Mouse (Mus musculus): ENCODE data around the gene Zfyve28.
A peak's percentile ranks its signal among the peaks of the same experiment; 100 is the strongest.

Zfyve28 gene

DNA sequence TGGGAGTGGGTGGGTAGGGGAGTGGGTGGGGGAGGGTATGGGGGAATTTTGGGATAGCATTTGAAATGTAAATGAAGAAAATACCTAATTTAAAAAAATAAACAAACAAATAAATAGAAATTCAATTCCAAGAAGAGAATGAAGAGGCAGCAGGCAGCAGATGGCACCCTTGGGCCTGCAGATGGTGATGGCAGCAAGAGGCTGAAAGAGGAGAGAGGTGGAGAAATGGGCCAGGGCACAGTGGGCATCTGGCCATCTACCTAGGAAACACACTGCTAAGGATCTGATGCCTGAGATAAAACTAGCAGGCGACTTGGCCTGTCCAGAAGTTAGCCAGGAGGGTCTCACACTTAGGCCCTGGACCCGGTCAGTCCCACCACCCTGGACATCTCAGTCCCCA lies 83.3 kb downstream of the Zfyve28 start:
- no peak for DNase-seq

DNA sequence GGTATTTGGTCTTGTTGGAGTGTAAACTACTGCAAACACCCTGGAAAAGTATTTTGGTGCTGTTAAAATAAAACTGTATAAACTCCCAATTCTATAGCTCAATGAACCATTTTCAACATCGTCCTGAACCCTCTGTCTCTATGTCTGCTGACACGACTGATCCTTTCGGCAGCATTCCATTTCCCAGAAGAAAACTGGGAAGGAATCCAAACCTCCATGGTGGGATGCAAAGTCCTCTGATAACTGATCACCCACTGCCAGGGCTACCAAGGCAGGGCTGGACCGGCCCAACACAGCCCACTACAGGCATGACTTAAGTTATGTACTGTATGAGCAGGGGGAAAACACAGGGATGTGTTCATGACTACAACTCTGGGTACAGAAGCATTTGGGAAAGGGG lies 86.2 kb downstream of the Zfyve28 start:
- no peak for DNase-seq

DNA sequence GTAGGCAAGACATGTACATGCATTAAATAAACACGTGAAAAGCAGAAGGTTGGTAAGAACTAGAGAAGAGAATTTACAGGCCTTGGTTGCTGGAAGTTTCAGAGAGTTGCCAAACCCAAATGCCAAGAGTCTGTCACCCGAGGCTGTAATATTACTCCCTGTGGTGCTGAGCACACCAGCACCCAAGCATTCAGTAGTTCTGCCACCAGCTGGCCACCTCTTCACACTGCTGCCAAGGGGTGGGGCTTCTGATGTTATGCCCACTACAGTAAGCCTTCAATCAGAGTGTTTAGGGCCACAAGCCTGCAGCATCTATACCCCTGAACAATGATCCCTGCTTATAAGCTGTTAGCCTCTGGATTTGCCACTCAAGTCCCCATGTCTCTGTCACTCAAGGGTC lies 86.9 kb downstream of the Zfyve28 start:
- peak; percentile 56 to 69 for DNase-seq

DNA sequence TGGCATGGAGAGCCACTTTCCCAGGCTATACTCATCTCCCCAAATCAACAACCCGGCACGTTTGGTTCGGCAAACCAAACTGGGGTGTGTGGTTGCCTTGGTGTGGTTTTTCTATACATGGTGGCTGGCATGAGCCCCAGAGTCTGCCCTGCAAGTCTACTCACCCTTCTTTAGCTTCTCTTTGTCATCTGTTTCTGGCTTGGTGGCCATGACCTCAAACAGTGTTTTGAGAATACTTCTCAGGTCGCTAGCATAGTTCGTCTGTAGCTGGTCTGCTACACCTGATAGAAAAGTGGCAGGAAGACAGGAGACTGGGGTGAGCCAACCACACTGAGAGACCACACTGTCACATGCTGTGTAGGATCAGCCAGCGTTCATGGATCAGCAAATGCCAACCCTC lies 89.6 kb downstream of the Zfyve28 start:
- no peak for DNase-seq

DNA sequence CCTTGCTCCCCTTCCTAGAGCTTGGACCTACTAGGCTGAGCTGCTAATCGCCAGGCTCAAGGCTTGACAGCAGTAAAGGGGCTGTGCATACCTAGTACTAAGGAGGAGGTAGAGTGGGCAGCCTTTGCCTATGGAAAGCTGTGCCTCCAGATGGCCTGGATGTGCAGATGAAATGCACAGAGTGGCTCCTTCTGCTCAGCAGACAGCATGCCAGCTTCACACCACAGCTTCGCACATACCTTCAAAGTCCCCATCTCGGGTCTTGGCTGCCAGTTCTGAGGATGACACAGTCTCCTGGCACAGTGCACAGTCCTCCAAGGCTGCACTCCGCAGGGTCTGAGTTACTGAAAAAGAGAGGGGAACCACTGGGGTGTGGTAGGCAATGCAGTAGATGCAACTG lies 91.0 kb downstream of the Zfyve28 start:
- DNase-seq: no peak

DNA sequence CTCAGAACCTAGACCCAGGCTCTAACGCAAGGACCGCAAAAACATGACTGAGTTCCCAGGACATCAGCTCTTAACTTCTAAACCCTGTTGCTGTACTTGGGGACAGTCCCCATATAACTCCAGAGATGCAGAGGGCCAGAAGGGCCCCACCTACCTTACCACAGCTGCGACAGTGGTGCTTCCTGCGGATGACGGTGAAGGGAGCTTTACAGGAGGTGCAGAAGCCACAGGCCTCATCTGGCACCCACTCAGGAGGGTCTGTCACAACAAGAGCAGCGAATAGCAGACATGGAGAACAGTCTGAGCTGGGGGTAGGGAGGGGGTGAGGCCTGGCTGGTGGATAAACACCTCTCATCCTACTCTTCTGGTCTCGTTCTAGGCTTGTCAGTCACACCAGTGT lies 91.8 kb downstream of the Zfyve28 start:
- DNase-seq: peak in 1 of 2 experiments; percentile 36

DNA sequence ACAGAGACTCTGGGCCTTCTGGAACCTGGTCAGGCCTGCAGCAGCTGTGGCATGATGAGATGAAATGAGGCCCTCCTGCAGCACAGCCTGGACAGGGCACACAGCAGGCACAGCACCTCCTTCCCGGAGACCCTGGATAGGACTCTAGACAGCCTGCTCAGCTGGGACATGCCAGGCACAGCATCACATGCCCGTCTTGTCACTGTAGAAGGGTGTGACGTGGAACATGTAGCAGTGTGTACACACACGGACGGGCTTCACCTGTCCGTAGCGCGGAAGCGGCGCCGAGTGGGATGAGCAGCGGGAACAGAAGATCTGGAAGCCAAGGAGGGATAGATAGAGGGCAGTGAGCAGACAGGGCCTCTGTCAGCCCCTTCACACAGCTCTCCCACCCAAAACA lies 92.5 kb downstream of the Zfyve28 start:
- DNase-seq: no peak

DNA sequence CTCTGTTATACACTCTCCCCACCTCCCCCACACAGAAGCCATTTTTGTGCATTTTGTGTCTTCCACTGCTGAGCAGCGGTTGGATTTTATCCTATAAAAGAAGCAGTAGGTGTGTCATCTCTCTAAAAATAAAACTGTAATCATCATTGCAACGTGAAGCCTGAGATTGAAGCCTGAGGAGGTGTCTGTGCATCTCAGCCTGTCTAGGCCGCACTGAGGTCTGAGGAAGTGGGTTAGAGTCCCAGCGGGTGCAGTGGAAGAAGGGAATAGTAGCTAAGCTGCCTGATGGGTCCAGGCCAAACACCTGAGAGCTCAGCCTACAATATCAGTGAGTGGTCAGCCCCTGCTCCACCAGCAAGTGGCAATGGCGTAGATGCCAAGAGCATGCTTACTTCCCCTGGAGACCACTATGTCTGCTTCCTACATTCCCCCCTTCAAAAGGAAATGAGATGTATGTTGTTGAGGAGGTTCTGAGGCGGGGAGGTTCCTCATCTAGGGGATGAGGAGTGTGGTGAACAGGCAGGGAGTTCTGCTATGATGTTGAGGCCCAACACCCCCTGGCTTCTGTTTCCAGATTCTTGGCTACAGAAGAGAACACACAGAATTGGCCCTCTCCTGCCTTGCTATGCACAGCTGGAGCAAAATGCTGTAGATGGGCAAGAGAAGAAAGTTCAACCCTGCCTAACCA lies 93.1 kb downstream of the Zfyve28 start:
- DNase-seq: no peak

DNA sequence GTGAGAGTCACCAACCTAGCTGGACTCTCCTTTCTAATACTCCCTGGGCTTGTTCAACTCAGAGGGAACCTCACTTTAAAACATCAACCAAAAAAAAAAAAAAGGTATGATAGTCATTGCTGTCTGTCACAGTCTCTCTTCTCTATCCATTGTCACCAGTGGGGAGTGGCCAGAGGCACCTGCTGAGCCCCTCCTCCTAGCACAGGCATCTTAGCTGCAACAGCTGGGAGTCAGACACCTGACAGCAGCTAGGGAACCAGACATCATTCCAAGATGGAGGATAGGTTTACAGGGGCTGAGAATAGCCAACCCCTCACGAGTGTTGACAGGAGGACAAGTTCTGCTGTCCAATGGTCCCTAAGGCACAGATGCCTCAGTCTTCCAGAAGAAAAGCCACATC lies 93.8 kb downstream of the Zfyve28 start:
- DNase-seq: no peak

DNA sequence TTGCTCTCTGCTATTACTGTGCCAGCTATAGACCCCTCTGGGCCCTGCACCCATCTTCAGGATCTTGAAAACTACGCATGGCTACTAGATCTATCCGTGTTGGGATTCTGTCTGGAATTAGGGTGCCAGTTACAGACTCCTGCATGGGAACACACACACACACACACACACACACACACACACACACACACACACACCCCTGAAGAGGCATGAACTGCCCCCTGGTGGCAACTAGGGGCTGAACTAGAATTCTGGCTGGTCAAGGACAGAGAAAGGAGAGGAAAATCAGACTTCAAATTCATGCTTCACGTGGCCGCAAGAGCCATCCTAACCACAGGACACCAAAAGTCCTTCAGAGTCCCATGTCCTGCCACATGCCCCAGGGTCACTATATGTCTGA lies 96.4 kb downstream of the Zfyve28 start:
- peak in 1 of 2 experiments; percentile 50 for DNase-seq

DNA sequence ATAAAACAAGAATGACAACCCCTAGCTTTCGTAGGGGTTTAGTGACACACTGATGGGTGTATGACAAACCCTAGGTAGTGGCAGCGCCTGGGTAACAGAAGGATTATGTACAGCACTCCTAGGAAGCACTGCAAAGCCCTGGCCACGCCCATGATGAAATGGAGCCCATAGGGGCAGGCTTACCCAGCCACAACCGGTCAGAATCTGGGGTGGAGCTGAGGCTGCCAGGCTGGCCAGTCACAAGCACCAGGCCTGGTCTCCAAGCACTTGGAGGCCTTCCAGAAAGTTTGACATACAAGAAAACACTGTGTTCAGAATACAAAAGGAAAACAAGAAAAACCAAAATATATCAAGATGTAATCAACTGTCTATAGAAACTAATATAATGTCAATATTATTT lies 97.2 kb downstream of the Zfyve28 start:
- peak; percentile 86 to 91 for DNase-seq

DNA sequence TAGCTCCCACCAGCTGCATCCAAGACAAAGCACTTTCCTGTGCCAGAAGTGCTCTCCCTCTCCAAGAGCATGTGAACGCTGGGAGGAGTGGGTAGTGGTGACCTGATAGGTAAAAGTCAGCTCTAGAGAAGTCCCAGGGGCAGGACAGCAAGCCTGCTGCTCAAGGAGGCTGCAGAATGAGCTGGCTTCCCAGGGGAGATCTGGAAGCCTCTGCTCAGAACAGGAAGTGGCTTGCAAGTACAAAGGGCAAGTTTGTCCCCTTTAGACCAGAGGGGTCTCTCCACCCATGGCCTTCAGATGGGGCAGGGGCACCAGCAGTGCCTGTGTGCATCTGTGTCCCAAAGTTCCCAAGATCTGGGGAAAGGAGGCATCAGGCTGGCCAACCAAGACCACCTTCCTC lies 98.7 kb downstream of the Zfyve28 start:
- DNase-seq: no peak

DNA sequence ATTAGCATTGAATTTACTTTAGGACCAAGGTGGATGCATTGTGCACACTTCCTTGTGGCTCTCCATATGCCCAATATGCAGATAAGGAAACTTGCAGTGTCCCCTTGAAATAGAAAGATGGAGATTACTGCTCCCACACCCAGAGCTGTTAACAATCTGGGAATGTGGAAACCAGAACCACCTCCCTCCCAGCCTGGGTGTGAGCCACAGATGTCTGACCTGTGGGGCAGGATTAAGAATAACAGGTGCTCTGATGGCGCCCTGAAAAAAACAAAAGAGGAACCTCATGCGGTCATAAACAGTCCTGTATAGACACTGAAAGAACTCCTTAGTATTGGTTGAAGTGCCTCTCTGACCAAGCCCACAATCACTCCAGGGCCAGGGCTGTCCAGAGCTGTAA lies 99.4 kb downstream of the Zfyve28 start:
- DNase-seq: no peak

DNA sequence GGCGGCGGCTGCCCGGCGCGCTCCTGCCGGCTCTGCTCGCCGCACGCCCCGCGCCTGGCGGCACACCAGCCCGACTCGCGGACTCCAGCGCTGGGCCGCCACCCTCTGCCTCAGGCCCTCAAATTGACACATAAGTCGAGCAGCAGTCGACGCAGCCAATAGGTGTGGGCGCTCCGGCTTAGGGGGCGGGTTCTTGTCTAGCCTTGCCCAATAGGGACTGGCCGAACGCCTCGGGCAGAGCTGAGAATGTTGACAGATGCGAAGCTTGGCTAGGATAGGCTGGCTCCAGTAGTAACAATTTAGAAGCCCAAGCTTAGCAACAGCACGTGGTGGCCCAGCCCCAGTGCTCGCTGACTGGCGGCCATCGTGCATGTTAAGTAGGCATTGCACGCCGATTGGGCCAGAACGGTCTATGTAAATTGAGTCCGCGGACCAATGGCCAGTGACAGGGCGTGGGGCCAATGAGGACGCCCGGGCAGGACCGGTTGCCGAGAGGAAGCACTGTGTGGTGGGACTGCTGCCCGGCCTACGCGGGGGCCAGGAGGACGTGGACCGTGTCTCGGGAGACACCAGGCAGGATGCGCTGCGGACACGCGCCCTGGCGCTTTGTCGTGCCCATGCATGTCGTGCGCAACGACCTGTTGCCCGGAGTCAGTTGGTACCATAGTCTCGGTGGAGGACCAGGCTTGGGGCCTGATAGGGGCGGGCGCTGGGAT lies 100.5 kb downstream of the Zfyve28 start, which contains the start of gene Mxd4:
Gene Mxd4 (minus strand): TSS at position 120 of the 716 bp plus-strand sequence.
- DNase-seq: peak; percentile 99 to 100

DNA sequence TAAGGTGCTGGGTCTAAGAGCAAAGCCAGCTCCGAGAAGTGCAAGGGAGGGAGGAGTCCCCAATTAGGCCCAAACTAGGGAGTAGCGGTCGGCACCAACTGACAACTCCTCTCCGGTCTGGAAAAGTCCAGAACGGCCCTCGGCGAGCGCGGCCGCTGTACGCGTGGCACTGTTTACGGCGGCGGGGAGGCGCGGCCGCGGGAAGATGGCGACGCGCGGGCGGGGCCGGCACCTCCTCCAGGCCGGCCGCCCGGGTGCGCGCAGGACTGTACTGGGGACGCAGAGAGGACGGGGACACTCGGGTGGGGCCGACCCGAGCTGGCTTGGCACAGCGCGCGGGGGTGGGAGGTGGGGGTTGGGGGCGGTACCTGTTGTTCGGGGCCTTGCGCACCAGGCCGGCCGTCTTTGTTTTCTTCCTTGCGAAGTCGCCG lies 101.3 kb downstream of the Zfyve28 start:
- peak; percentile 74 to 78 for DNase-seq

DNA sequence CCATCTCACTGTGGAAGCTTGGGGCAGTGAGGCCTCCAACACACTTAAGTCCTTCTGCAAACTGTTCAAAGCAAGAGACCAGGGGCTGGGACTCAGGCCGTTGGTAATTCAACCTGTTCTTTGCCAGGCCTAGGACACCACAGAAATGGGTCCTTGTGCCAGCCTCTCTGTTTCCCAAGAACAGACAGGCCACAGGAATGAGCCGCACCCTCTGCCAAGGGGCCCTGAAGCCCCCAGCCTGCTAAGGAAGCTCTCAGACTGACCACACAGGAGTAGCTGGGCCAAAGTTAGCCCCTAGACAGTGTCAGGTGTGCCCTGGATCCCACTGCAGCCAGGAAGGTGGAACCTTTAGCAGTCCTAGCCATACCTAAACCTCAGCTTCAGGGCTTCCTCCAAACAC lies 101.9 kb downstream of the Zfyve28 start:
- DNase-seq: peak; percentile 37 to 46

DNA sequence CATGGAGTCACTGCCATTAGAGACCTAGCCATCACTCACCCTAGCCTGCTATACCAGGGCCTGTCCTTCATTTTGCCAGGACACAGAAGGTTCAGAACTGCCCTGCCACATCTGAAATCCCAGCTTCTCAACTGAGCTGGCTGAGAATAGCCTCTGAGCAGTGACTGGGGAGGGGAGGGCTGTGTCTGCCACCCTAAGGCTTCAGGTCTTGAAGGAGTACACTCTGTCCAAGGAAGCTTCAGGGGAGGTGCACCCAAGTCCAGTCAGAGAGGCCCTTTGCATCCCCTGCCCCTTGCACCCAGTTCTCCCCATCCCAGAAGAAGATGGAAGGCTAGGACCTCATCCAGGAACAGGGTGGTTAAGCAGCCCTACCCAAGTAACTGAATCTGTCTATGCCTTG lies 102.5 kb downstream of the Zfyve28 start:
- DNase-seq: no peak

DNA sequence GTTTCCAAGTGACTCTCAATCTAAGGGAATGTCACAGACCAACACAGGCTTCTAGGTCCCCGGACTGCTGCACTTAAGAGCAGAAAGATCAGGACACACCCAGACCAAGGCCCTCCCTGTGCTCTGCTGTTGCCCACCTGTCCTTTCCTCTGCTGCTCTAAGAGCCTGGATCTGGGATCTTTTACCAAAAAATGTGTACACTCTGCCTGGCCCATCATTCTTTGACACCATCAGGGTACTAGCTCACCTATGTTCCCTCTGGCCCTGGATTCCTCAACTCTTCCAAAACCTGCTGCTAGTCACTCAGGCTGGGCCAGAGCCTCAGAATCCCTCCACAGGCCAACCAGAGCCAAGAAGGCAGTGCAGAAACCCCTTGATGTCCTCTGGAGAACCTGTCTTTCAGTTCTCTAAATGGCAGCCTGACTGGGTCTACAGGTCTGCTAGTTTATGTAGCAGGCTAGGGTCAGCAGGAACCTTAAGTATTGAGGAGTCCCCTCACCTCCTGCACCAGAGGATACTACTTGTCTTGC lies 103.1 kb downstream of the Zfyve28 start:
- peak in 1 of 2 experiments; percentile 3 for DNase-seq

DNA sequence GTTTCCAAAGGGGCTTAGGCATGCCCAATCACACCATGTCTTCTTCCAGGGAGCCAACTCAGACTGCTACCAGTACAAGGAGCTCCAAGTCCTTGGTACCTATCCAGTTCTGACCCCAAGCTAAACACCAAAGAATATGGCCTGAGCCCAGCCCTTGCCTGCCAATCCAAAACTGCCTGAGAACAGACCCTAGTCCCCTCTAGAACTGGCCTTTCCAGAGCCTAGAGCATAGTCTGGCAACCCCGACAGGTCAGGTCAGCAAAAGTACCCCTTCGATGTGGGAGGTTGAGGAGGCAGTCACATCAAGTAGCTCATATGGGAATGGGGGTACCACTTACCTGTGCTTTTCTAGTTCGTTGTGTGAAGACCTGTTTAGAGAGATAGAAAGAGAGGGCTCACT lies 104.3 kb downstream of the Zfyve28 start:
- DNase-seq: peak in 1 of 2 experiments; percentile 1

DNA sequence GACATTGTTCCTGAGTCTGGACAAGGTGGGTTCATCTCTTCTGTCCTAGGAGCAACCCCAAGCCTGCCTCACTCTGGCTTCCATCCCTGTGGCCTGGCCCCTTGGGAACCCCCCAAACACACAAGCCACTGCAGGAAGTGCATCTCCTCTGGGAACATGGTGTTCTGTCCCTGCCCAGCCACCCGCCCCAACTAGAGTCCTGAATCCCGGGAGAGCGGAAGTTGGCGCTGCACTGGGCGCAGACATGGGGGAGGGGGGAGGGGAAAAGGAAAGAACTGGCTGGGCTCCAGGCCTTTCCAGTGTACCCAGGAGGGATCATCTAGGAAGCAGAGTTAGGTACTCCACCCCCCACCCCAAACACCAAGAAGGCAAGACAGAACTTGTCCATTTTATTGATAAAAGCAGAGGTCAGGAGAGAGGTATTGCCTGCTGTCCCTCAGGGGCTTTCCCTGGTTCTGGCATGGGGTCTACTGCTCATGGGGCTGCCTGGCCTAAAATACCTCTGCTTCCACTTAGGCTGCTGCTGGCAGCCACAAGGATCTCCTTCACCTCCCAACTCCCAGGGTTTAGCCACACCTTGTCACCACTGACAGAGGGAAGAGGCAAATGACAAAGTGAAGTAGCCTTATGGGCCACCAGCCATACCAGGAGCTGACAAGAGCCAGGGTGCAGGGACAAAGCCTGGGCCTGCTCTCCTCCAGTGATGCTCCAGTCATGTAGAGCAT lies 104.9 kb downstream of the Zfyve28 start:
- peak; percentile 83 to 90 for DNase-seq

DNA sequence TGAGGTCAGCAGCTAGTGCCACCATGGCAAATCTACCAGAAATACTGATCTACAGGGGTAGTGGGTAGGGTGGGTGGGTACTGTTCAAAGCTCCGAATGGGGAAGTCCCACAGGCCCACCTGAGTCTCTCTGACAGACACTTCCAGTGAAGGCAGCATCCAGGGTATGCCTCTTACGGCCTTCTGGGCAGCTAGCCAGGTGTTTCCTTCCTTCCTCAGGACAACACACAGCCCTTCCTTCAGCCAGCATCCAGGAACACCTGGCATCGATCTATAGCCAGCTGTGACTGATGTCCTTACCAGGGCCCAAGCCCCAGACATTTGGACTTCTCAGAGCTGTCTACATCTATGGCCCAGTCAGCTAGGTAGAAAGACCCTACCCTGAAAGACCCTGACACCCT lies 105.8 kb downstream of the Zfyve28 start:
- DNase-seq: peak; percentile 50 to 59

DNA sequence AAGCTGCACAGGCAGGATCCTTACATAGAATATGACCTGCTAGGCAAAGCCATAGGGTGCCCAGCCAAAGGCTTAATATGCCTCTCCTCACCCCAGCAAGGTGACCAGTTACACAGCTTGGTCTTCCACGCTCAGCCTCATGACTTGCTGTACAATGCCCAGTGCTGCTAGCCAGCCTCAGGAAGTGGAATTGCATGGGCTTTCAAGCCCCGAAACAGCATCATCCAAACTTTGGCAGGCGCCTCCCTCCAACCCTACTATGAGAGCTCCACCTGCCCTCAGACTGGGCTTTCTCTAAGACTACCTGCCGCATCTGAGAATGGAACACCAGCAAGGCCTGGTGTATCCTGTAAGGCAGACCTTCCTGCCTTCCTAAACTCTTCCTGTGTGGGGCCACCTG lies 110.4 kb downstream of the Zfyve28 start:
- DNase-seq: no peak

DNA sequence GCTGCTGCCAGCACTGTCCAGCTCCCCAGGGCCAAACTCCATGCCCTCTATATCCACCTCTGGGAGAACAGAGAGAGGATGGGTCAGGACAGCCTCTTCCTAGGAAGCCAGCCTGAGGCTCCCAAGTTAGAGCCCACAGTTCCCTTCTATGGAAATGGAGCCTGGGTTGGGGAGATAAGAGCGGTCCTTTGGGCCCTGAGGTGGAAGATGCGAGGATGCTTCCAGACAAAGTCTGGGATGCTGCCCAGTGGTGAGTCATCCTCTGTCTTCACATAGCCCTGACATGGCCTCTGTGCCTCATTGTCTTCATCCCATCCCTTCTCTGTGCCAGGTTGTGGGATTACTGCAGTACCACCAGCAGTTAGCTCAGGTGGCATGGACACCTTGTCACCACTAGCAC lies 111.2 kb downstream of the Zfyve28 start:
- no peak for DNase-seq

DNA sequence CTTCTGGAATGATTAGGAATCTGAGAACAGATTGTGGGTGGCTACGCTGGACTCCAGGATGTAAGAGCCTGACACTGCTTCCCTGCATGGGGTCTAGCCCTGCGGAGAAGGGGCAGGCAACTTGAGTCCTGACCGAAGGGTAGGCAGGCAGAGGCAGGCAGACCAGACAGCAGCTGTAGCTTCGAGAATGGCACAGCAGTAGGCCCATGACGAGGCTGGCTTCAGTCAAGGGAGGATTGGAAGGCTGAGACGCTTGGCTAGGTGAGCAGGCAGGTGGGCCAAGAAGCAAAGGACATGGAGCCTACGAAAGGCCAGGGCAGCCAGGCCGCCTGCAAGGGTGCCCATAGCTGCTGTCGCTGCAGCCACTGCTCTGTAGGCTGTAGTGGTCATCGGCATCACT lies 111.6 kb downstream of the Zfyve28 start:
- DNase-seq: no peak
